Mouse (Mus musculus) heart, embryonic 15.5 days (tissue): Measurements from ENCODE around the gene Serpina3a. TPM values are rescaled to one million over a fixed set of nuclear protein-coding genes. Genes with fewer than 3 reads are reported as not detected.
A peak's percentile ranks its signal among the peaks of the same experiment; 100 is the strongest.

ENCODE experiments used
- ATAC-seq: fragments of 200-750 bp; cut with Nextera tagmentation; replicated peaks from 2 replicates; pipeline ENCODE4 v1.8.0; 2017; ENCODE audit warnings: low read depth, moderate TSS enrichment; ENCODE audit not compliant: insufficient number of reproducible peaks, insufficient read depth, low FRiP score
- H3K27ac ChIP-seq: fragments of 300-500 bp; sonication (generic); 2 replicates; pipeline ENCODE4 v1.5.1; 2015; ENCODE audit warnings: mild to moderate bottlenecking, inconsistent platforms
- H3K27me3 ChIP-seq: fragments of 300-500 bp; sonication (generic); 2 replicates; pipeline ENCODE4 v1.6.1; 2015; ENCODE audit warnings: inconsistent platforms
- H3K36me3 ChIP-seq: fragments of 300-500 bp; sonication (generic); 2 replicates; pipeline ENCODE4 v1.6.1; 2015; ENCODE audit warnings: mild to moderate bottlenecking, inconsistent platforms
- H3K4me1 ChIP-seq: fragments of 300-500 bp; sonication (generic); replicated peaks from 2 replicates; pipeline ENCODE4 v1.6.1; 2015; ENCODE audit warnings: inconsistent platforms
- H3K4me2 ChIP-seq: fragments of 300-500 bp; sonication (generic); 2 replicates; pipeline ENCODE4 v1.6.1; 2015; ENCODE audit warnings: inconsistent platforms, mild to moderate bottlenecking, moderate library complexity
- H3K4me3 ChIP-seq: fragments of 300-500 bp; sonication (generic); 2 replicates; pipeline ENCODE4 v1.5.1; 2015; ENCODE audit warnings: mild to moderate bottlenecking, inconsistent platforms
- H3K9ac ChIP-seq: fragments of 300-500 bp; sonication (generic); 2 replicates; pipeline ENCODE4 v1.6.1; 2015; ENCODE audit warnings: mild to moderate bottlenecking, inconsistent platforms
- H3K9me3 ChIP-seq: fragments of 300-500 bp; sonication (generic); replicated peaks from 2 replicates; pipeline ENCODE4 v1.6.1; 2016; ENCODE audit warnings: inconsistent platforms
- WGBS: fragments of 180-500 bp; shearing (Covaris S2); methylation state at CpG from one replicate; pipeline ENCODE4 v1.1.7; 2015; ENCODE audit warnings: mixed read lengths; 5-methylcytosine and 5-hydroxymethylcytosine counted together
- polyA plus RNA-seq: library from polyadenylated mRNA; unstranded; fragments of >200 nt; fragmentation: Nextera tagmentation; extraction: Ambion mirVana; gene quantifications from 2 replicates; pipeline ENCODE4 v1.2.1, GENCODE M21; 2015

Gene Serpina3a
- polyA plus RNA-seq, 1 experiment from 2014 or later: not detected

DNA sequence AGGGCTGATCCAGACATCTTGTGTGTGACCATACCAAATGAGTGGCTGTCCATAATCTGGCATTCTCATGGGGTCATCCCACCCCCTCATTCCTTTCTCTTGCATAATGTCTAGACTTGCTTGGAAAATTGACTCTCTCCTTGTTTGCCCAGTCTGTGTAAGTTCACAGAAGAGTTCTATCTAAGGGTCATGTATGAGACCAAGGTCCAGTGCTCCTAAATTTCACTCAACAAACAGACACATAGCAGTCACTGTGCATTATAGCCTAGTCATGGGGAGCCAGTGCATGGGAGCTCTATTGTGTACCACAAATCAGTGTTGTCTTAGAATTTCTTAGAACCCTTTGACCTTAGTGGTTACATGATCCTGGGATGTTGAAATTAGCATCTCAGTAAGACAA is 5.6 kb upstream of the Serpina3a start:
- Histone ChIP-seq H3K36me3 (no peaks in the 10 kb centered on the region), H3K4me3 (no peak overlapping the region), H3K9me3 (no peaks in the 10 kb centered on the region), H3K27me3 (no peaks in the 10 kb centered on the region), H3K27ac (no peak overlapping the region), H3K9ac (no peak overlapping the region), H3K4me1 (no peaks in the 10 kb centered on the region), H3K4me2 (no peak overlapping the region)
- no peak for ATAC-seq

DNA sequence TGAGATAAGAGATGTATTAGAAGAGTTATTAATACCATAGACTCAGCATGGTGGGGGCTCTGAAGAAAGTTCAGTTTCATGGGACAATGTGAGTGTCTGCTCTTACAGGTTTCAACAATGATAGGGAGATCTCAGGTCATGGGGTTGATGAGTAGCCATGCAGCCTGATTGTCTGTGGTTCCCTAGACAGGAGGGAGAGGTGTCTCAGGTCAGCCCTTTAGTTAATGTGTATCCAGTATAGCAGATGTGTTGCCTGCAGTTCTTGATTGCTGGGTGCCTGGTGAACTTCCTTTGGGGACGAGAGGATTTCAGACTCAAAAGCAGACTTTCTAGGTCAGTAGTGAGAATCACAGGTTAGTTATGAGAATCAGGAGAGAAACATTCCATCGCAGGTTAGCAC is 4.0 kb upstream of the Serpina3a start:
- Histone ChIP-seq H3K4me1 (no peaks in the 10 kb centered on the region), H3K27ac (no peak overlapping the region), H3K27me3 (no peaks in the 10 kb centered on the region), H3K9me3 (no peaks in the 10 kb centered on the region), H3K36me3 (no peaks in the 10 kb centered on the region), H3K4me2 (no peak overlapping the region), H3K9ac (no peak overlapping the region), H3K4me3 (no peak overlapping the region)
- ATAC-seq: no peak
- 74% methylated on average over 2 of the region's 2 CpGs for WGBS

DNA sequence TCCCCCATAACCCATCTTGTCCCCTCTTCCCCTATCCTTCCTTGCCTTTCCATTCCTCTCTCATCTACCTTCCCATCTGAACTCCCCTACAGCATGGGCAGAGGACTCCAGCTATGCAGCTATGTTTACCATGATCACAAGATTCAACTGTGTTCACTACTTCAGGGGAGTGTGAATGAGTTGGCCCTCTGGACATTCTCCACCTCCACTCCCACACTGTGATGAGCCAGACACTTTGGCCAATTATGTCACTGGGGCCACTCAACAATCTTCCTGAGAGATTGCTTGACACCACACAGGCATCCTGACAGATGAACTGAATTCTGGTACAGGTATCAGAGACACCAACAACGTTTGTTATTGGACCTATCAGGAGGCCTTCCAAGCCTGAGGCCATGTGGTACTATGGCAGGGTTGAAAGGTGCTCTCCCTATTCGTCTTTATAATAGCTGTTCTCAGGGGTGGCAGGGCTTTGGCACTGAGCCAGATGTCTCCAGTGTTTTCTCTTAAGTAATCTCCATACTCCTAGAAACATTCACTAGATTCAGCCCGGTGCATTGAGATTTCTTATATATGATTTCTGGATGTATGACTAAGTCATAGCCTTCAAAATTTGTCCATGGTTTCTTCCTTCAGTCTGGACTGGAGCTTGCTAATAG is 2.5 kb downstream of the Serpina3a start:
- H3K9me3 ChIP-seq: no peaks in the 10 kb centered on the region
- WGBS: 34% methylated on average over 3 of the region's 3 CpGs
- no peak overlapping the region for H3K9ac ChIP-seq
- H3K27ac ChIP-seq: no peak overlapping the region
- no peak overlapping the region for H3K4me3 ChIP-seq
- H3K27me3 ChIP-seq: no peaks in the 10 kb centered on the region; the same call in 1 of the 2 replicates
- no peak for ATAC-seq
- H3K36me3 ChIP-seq: no peaks in the 10 kb centered on the region
- H3K4me2 ChIP-seq: no peak overlapping the region
- H3K4me1 ChIP-seq: no peaks in the 10 kb centered on the region

DNA sequence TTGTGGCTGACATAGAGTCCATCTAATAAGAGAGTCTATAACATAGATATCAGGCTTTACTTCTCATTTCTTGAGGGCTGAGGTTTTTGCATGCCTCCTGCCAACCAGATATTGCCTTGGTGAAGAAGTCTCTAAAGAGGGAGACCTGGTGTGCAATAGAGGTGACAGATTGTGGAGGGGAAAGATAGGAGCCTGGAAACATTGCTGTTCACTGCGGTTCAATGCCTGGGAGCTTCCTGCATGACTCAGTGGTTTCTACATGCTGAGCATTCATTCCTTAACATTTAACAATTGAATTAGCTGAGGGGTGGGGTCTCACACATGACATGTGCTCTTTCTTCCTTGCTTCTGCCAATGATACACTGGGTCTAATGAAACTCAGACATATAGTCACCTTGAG is 10.6 kb downstream of the Serpina3a start:
- Histone ChIP-seq H3K4me3 (no peak overlapping the region), H3K27me3 (no peaks in the 10 kb centered on the region), H3K4me2 (no peak overlapping the region), H3K36me3 (no peaks in the 10 kb centered on the region), H3K9ac (no peak overlapping the region), H3K27ac (no peak overlapping the region), H3K4me1 (no peaks in the 10 kb centered on the region), H3K9me3 (no peaks in the 10 kb centered on the region)
- 64% methylated on average over 1 of the region's 1 CpGs for WGBS
- ATAC-seq: no peak

DNA sequence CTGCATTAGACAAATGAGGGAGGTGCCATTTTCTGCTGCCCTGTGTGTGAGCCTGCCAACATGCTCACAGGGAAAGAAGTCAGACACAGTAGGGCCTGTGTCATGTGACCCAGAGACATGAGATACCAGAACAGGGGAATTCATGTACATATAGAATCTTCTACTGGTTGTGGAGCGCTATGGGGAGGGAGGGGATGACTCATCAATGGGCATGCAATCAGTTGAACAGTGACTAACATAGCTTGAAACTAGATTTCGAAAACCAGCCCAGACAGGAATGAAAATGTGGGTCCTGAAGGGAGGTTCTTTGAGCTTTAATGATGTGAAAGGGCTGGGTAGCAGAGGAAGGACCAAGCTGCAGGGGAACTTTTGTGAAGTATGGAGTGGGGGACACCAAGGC is 11.5 kb downstream of the Serpina3a start:
- Histone ChIP-seq H3K4me2 (no peak overlapping the region), H3K4me3 (no peak overlapping the region), H3K9me3 (no peaks in the 10 kb centered on the region), H3K27me3 (no peaks in the 10 kb centered on the region), H3K27ac (no peak overlapping the region), H3K9ac (no peak overlapping the region), H3K4me1 (no peaks in the 10 kb centered on the region), H3K36me3 (no peaks in the 10 kb centered on the region)
- no peak for ATAC-seq
- WGBS: 75% methylated on average over 2 of the region's 2 CpGs

DNA sequence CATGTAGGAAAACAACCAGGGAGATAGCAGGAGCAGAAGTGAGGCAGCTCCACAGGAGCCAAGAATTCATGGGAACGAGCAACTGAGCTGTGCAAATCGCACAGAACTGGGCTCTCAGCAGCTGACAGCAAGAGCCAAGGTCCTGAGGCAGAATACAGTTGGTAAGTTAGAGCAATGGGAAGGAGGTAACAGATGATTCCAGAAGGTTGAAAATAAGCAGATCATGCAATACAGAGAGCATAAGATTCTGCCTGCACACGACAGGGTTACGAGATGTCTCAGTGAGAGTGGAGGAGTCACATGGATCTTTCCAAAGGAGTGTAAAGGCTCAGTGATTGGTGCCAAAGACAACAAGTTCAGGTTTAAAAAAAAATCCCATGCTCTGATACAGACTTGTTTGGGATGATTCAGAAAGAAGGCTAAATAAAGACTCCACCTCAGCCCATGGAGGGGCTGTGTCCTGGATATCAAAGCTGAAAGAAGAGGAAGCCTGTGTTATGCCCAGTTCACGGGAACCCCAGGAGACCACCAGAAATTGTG is 12.6 kb downstream of the Serpina3a start:
- ATAC-seq: no peak
- Histone ChIP-seq H3K9me3 (no peaks in the 10 kb centered on the region), H3K27ac (no peak overlapping the region), H3K9ac (no peak overlapping the region), H3K4me3 (no peak overlapping the region), H3K4me2 (no peak overlapping the region), H3K4me1 (no peaks in the 10 kb centered on the region), H3K27me3 (no peaks in the 10 kb centered on the region), H3K36me3 (no peaks in the 10 kb centered on the region)
- 52% methylated on average over 5 of the region's 5 CpGs for WGBS

DNA sequence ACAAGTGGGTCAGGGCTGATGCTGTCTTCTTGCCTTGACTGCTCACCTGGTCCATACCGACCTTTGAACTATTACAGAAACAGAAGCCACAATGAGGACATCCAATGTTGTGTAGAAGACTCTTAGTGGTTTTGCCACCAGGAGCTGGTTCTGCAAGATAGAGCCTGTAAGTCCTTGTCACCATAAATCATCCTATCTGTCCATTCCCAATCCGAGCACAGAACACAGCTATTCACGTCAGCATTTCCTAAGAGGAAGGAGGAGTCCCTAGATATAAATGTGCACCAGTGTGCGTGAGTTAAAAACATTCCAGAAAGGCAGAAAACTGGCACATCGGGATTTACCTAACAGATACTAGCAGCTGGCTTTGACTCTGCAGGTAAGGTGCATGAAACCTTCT is 15.2 kb downstream of the Serpina3a start, which contains the start of gene Serpina3b:
Gene Serpina3b (plus strand): TSS at position 301 of the 400 bp plus-strand sequence.
- no peaks in the 10 kb centered on the region for H3K9me3 ChIP-seq
- no peaks in the 10 kb centered on the region for H3K36me3 ChIP-seq
- no peaks in the 10 kb centered on the region for H3K4me1 ChIP-seq
- ATAC-seq: no peak
- H3K27ac ChIP-seq: no peak within 1 kb of the TSS
- no peak within 1 kb of the TSS for H3K4me2 ChIP-seq
- H3K27me3 ChIP-seq: no peaks in the 10 kb centered on the region
- 68% methylated on average over 5 of the region's 5 CpGs for WGBS
- H3K9ac ChIP-seq: no peak within 1 kb of the TSS
- no peak within 1 kb of the TSS for H3K4me3 ChIP-seq

DNA sequence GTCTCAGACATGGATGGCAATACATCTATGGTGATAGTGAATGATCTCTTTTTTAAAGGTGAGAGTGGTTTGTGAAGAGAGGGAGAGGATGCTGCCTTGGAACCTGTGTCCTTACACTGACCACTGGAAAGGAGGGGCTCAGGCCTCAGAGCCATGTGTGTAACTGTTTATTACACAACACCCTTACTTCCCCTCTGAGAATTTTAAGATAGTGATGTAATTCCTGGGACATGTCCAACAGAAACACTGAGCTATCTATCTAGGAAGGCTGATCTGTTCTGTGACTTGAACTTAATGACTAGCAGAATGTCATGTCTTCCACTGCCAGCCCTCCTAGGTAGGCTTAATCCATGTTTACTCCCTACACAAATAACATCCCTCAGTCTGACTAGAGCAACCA is 18.5 kb downstream of the Serpina3a start:
- H3K4me3 ChIP-seq: no peak overlapping the region
- H3K27me3 ChIP-seq: peaks cover 7% of the 10 kb centered on the region; the same call in 1 of the 2 replicates
- peak overlapping the region; percentile 22; the same call in 1 of the 2 replicates for H3K27ac ChIP-seq
- no peak overlapping the region for H3K4me2 ChIP-seq
- ATAC-seq: no peak
- H3K9ac ChIP-seq: no peak overlapping the region
- H3K9me3 ChIP-seq: no peaks in the 10 kb centered on the region
- H3K4me1 ChIP-seq: no peaks in the 10 kb centered on the region
- no peaks in the 10 kb centered on the region for H3K36me3 ChIP-seq

DNA sequence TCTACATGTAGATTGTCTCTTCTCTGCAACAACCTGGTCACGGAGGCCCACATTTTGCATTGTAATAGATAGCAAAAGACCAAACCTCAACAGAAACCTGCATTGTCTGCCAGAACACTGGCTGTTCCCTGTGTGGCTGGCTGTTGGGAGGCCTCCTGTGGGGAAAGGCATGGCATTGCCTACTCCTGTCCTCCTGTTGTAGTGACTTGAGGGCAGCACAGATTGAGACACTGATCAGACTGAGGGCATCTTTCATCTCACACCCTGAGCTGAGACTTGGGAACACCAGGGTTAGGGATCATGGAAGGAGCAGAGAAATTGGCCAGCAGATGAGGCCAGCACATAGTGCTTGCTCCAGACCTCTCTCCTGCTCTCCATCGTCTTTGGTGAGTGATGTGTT is 25.7 kb downstream of the Serpina3a start:
- H3K4me3 ChIP-seq: no peak overlapping the region
- no peak overlapping the region for H3K4me2 ChIP-seq
- 71% methylated on average over 2 of the region's 2 CpGs for WGBS
- no peak for ATAC-seq
- peaks cover 7% of the 10 kb centered on the region; the same call in 1 of the 2 replicates for H3K27me3 ChIP-seq
- no peak overlapping the region for H3K9ac ChIP-seq
- no peaks in the 10 kb centered on the region for H3K36me3 ChIP-seq
- no peaks in the 10 kb centered on the region for H3K9me3 ChIP-seq
- H3K4me1 ChIP-seq: no peaks in the 10 kb centered on the region
- no peak overlapping the region for H3K27ac ChIP-seq

DNA sequence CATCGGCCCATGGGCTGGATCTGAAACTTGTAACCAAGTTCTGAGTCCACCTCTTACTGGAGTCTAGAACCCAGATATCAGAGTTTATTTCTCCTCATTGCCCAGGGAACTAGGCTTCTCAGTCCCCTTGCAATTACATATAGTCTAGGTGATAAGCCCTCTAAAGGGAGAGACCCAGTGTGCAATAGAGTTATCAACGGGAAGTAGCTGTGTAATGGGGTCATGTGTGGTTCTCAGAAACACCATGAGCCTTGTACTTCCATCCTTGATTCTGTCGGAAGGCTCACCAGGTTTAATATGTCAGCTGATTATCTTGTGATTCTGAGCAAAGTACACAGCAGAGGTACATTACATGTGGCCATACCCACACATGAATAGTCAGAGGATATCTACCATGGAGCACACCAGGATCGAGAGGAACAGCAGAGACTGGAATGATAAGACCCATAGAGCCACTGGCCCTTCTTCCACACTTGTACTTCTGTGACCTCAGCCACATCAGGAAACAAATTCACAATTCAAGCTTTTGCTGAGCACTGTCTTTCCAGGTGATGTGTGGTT is 28.1 kb downstream of the Serpina3a start:
- H3K4me1 ChIP-seq: no peaks in the 10 kb centered on the region
- 84% methylated on average over 4 of the region's 4 CpGs for WGBS
- H3K27me3 ChIP-seq: no peaks in the 10 kb centered on the region
- no peak for ATAC-seq
- no peaks in the 10 kb centered on the region for H3K9me3 ChIP-seq
- H3K27ac ChIP-seq: no peak overlapping the region
- H3K4me2 ChIP-seq: no peak overlapping the region
- no peaks in the 10 kb centered on the region for H3K36me3 ChIP-seq
- no peak overlapping the region for H3K4me3 ChIP-seq
- no peak overlapping the region for H3K9ac ChIP-seq

DNA sequence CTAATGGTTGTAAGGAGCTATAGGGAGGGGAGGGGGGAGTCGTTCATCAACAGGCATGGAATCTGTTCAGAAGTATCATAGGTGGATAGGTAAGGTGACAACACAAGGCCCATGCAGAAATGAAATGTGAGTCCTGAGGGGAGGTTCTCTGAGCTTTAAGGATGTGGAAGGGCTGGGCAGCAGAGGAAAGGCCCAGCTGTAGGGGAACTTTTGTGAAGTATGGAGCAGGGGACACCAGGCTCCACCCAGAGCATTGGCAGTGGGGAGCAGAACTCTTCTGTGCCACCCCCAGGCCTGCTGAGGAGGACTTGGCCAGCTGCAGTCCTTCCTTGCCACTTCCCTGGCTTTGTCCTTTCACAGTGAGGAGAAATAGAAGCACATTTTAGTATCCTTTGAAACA is 29.0 kb downstream of the Serpina3a start:
- Histone ChIP-seq H3K4me2 (no peak overlapping the region), H3K27ac (no peak overlapping the region), H3K27me3 (no peaks in the 10 kb centered on the region), H3K4me1 (no peaks in the 10 kb centered on the region), H3K36me3 (no peaks in the 10 kb centered on the region), H3K9ac (no peak overlapping the region), H3K9me3 (no peaks in the 10 kb centered on the region), H3K4me3 (no peak overlapping the region)
- no peak for ATAC-seq
- 71% methylated on average over 1 of the region's 1 CpGs for WGBS

DNA sequence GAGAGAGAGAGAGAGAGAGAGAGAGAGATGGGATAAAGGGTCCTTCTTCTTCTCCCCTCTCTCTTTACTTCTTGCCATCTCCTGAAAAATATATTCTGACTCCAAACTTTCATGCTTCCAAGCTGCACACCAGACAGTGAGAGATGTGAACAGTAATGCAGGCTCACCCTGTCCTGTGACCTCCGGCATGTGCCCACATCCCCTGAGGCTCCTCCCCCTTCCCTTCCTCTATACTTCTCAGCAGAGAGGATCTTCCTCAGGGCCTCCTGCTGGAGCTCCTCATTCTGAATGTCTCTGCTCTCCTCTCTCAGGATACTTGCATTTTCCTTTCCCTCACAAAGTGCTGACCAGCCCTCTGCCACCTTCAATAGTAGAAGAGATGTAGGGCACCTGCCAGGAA is 29.9 kb downstream of the Serpina3a start:
- no peak overlapping the region for H3K4me3 ChIP-seq
- 33% methylated on average over 1 of the region's 1 CpGs for WGBS
- H3K27me3 ChIP-seq: no peaks in the 10 kb centered on the region
- ATAC-seq: no peak
- no peaks in the 10 kb centered on the region for H3K9me3 ChIP-seq
- H3K4me2 ChIP-seq: no peak overlapping the region
- no peak overlapping the region for H3K9ac ChIP-seq
- no peaks in the 10 kb centered on the region for H3K36me3 ChIP-seq
- no peaks in the 10 kb centered on the region for H3K4me1 ChIP-seq
- H3K27ac ChIP-seq: no peak overlapping the region
